Mouse (Mus musculus) neural tube, embryonic 15.5 days (tissue): Measurements from ENCODE around the gene Cacna2d3. TPM values are rescaled to one million over a fixed set of nuclear protein-coding genes. Genes with fewer than 3 reads are reported as not detected.

Experiments
- ATAC-seq: fragments of 200-750 bp; cut with Nextera tagmentation; 2 replicates; pipeline ENCODE4 v1.8.0; 2017; ENCODE audit warnings: mild to moderate bottlenecking, moderate TSS enrichment, moderate library complexity; ENCODE audit not compliant: low FRiP score
- H3K27ac ChIP-seq: fragments of 300-500 bp; sonication (generic); replicated peaks from 2 replicates; pipeline ENCODE4 v1.5.1; 2015; ENCODE audit warnings: mild to moderate bottlenecking, inconsistent platforms
- H3K27me3 ChIP-seq: fragments of 300-500 bp; sonication (generic); replicated peaks from 2 replicates; pipeline ENCODE4 v1.6.1; 2015; ENCODE audit warnings: inconsistent platforms
- H3K36me3 ChIP-seq: fragments of 300-500 bp; sonication (generic); 2 replicates; pipeline ENCODE4 v1.6.1; 2015; ENCODE audit warnings: inconsistent platforms
- H3K4me1 ChIP-seq: fragments of 300-500 bp; sonication (generic); 2 replicates; pipeline ENCODE4 v1.6.1; 2015; ENCODE audit warnings: inconsistent platforms
- H3K4me2 ChIP-seq: fragments of 300-500 bp; sonication (generic); 2 replicates; pipeline ENCODE4 v1.6.1; 2015; ENCODE audit warnings: inconsistent platforms, mild to moderate bottlenecking, moderate library complexity
- H3K4me3 ChIP-seq: fragments of 300-500 bp; sonication (generic); replicated peaks from 2 replicates; pipeline ENCODE4 v1.5.1; 2015; ENCODE audit warnings: mild to moderate bottlenecking, inconsistent platforms
- H3K9ac ChIP-seq: fragments of 300-500 bp; sonication (generic); replicated peaks from 2 replicates; pipeline ENCODE4 v1.6.1; 2015; ENCODE audit warnings: mild to moderate bottlenecking, inconsistent platforms
- H3K9me3 ChIP-seq: fragments of 300-500 bp; sonication (generic); replicated peaks from 2 replicates; pipeline ENCODE4 v1.6.1; 2016; ENCODE audit warnings: inconsistent platforms
- WGBS: fragments of 180-500 bp; shearing (Covaris S2); methylation state at CpG from one replicate; pipeline ENCODE4 v1.1.7; 2015; ENCODE audit warnings: mixed read lengths; 5-methylcytosine and 5-hydroxymethylcytosine counted together
- polyA plus RNA-seq: library from polyadenylated mRNA; unstranded; fragments of >200 nt; fragmentation: Nextera tagmentation; extraction: Ambion mirVana; gene quantifications from 2 replicates; pipeline ENCODE4 v1.2.1, GENCODE M21; 2015

The Cacna2d3 gene
- polyA plus RNA-seq, 1 experiment from 2014 or later, result 57.1 TPM

DNA sequence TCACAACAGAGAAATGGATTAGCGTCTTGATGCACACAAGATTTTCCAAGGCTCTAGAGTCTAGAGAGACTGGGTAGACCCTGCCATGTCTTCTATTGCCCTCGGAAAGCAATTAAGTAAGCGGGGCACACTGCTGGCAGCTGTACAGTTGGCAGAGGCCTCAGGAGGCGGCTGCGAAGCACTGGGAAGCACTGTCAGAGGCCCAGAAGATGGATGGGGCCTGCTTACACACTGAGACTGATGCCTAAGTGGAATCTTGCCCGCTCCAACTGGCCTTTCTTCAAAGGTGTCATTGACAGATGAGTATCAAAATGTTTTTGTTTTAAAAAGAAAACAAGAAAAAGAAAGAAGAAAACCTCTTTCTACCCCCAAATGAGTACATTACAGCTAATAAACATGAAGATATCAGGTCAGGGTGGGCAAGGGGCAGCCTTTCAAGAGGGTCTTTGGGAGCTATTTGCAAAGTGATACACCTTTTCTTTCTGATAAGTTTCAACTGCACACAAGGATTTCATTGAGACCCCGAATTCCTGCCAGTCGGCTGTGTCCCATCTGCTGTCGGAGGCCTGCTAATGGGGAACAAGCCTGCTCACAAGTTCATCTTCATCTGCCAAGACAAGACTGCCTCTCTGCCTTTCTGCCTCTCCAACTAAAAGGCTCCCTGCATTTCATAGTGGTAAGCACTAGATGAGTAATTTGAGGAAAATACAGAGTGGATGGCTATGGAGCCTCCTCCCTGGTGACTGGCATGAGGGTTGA is 680.9 kb downstream of the Cacna2d3 start:
- Histone ChIP-seq H3K9ac (no peak overlapping the region), H3K4me2 (no peak overlapping the region), H3K4me1 (peaks cover 9% of the 10 kb centered on the region; the same call in 1 of the 2 replicates), H3K27ac (peak overlapping the region; percentile 23; the same call in 1 of the 2 replicates), H3K27me3 (no peaks in the 10 kb centered on the region), H3K36me3 (no peaks in the 10 kb centered on the region), H3K9me3 (no peaks in the 10 kb centered on the region), H3K4me3 (no peak overlapping the region)
- WGBS, result 28% methylated on average over 9 of the region's 9 CpGs
- peak; percentile 86 for ATAC-seq

- Histone ChIP-seq H3K36me3 (no peaks in the 10 kb centered on the region), H3K4me3 (no peak overlapping the region), H3K27ac (no peak overlapping the region), H3K4me2 (no peak overlapping the region), H3K4me1 (peaks cover 9% of the 10 kb centered on the region; the same call in 1 of the 2 replicates), H3K27me3 (no peaks in the 10 kb centered on the region), H3K9me3 (no peaks in the 10 kb centered on the region), H3K9ac (no peak overlapping the region)
- ATAC-seq, result no peak
- 34% methylated on average over 5 of the region's 5 CpGs for WGBS
Observed at GRCm38 (mm10) chr14:29038246-29038645, 683.4 kb downstream of the Cacna2d3 start.

DNA sequence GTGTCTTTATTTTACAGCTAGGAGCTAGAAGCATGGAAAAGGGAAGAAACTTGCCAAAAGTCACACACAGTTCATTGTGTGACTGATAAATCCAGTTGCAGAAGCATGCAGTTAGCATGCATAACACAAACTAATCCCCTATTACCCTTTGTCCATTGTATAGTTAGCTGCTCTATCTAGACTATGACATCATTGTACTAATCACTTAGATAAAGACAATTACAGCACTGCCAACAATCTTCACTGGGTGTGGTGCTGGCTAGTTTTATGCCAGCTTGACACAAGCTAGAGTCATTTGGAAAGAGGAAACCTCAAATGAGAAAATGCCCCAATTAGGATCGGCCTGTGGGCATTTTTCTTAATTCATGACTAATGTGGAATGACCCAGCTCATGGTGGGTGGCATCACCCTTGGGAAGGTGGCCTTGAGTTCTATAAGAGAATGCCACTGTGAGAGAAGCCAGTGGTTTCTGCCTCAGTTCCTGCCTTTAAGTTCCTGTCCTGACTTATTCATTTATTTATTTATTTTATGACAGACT is 689.7 kb downstream of the Cacna2d3 start:
- Histone ChIP-seq H3K27ac (no peak overlapping the region), H3K4me3 (no peak overlapping the region), H3K36me3 (no peaks in the 10 kb centered on the region), H3K4me1 (peaks cover 7% of the 10 kb centered on the region; the same call in 1 of the 2 replicates), H3K4me2 (no peak overlapping the region), H3K9ac (no peak overlapping the region), H3K9me3 (no peaks in the 10 kb centered on the region), H3K27me3 (no peaks in the 10 kb centered on the region)
- WGBS, result 86% methylated on average over 1 of the region's 1 CpGs
- ATAC-seq, result no peak

DNA sequence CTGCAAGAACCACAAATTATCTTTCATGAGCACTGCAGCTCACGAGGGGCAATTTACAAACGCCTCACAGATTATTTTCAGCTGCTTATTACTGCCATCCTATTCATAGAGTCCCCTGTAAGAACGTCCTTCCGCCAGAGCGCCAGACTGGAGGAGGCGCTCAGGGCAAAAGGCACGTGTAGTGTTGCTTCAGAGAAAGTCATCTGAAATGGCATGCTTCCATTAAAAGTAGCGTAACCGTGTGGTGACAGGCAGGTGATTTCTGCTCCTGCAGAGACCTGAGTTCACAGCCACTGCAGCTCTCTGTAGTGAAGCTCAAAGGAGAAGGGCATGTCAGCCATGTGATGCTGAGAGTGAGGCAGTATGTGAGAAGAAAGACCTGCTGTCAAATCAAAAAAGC is 691.1 kb downstream of the Cacna2d3 start:
- no peak for ATAC-seq
- 32% methylated on average over 9 of the region's 9 CpGs for WGBS
- H3K27ac ChIP-seq, result no peak overlapping the region

GRCm38 (mm10) chr14:29029896-29030420 is 691.7 kb downstream of the Cacna2d3 start:
- peaks cover 7% of the 10 kb centered on the region; the same call in 1 of the 2 replicates for H3K4me1 ChIP-seq
- H3K36me3 ChIP-seq, result no peaks in the 10 kb centered on the region
- WGBS, result 69% methylated on average over 11 of the region's 11 CpGs
- no peak overlapping the region for H3K9ac ChIP-seq
- H3K27me3 ChIP-seq, result no peaks in the 10 kb centered on the region
- no peaks in the 10 kb centered on the region for H3K9me3 ChIP-seq
- ATAC-seq, result no peak
- no peak overlapping the region for H3K4me3 ChIP-seq
- no peak overlapping the region for H3K4me2 ChIP-seq
- no peak overlapping the region for H3K27ac ChIP-seq

More for the DNA sequence above, 691.1 kb downstream of the Cacna2d3 start:
- no peaks in the 10 kb centered on the region for H3K36me3 ChIP-seq
- H3K4me2 ChIP-seq, result no peak overlapping the region
- peaks cover 7% of the 10 kb centered on the region; the same call in 1 of the 2 replicates for H3K4me1 ChIP-seq
- H3K9me3 ChIP-seq, result no peaks in the 10 kb centered on the region
- H3K9ac ChIP-seq, result no peak overlapping the region
- no peaks in the 10 kb centered on the region for H3K27me3 ChIP-seq
- no peak overlapping the region for H3K4me3 ChIP-seq

- Histone ChIP-seq H3K4me1 (peaks cover 7% of the 10 kb centered on the region; the same call in 1 of the 2 replicates), H3K4me2 (no peak overlapping the region), H3K4me3 (no peak overlapping the region), H3K27ac (no peak overlapping the region), H3K36me3 (no peaks in the 10 kb centered on the region), H3K27me3 (no peaks in the 10 kb centered on the region), H3K9ac (no peak overlapping the region), H3K9me3 (no peaks in the 10 kb centered on the region)
- 26% methylated on average over 2 of the region's 2 CpGs for WGBS
- no peak for ATAC-seq
Observed at GRCm38 (mm10) chr14:29029107-29029469, 692.6 kb downstream of the Cacna2d3 start.

- Histone ChIP-seq H3K27ac (no peak overlapping the region), H3K27me3 (no peaks in the 10 kb centered on the region), H3K36me3 (no peaks in the 10 kb centered on the region), H3K9ac (no peak overlapping the region), H3K4me3 (no peak overlapping the region), H3K9me3 (no peaks in the 10 kb centered on the region), H3K4me2 (no peak overlapping the region), H3K4me1 (peaks cover 7% of the 10 kb centered on the region; the same call in 1 of the 2 replicates)
- no peak for ATAC-seq
- 52% methylated on average over 6 of the region's 6 CpGs for WGBS
Observed at GRCm38 (mm10) chr14:29028391-29029106, 693.1 kb downstream of the Cacna2d3 start.

- no peak overlapping the region for H3K9ac ChIP-seq
- 90% methylated on average over 5 of the region's 5 CpGs for WGBS
Observed at GRCm38 (mm10) chr14:29027276-29027675, 694.4 kb downstream of the Cacna2d3 start.

GRCm38 (mm10) chr14:29025335-29025734 is 696.3 kb downstream of the Cacna2d3 start:
- H3K27me3 ChIP-seq, result no peaks in the 10 kb centered on the region
- H3K9me3 ChIP-seq, result no peaks in the 10 kb centered on the region
- ATAC-seq, result no peak
- WGBS, result 84% methylated on average over 6 of the region's 6 CpGs
- H3K9ac ChIP-seq, result no peak overlapping the region
- no peaks in the 10 kb centered on the region for H3K36me3 ChIP-seq
- 0 out of 2 replicates have a peak, but pooled peaks cover 3% of the 10 kb centered on the region for H3K4me1 ChIP-seq
- H3K4me2 ChIP-seq, result no peak overlapping the region
- no peak overlapping the region for H3K27ac ChIP-seq
- no peak overlapping the region for H3K4me3 ChIP-seq

More at GRCm38 (mm10) chr14:29027276-29027675, 694.4 kb downstream of the Cacna2d3 start:
- H3K9me3 ChIP-seq, result no peaks in the 10 kb centered on the region
- no peaks in the 10 kb centered on the region for H3K27me3 ChIP-seq
- H3K27ac ChIP-seq, result no peak overlapping the region
- H3K36me3 ChIP-seq, result no peaks in the 10 kb centered on the region
- H3K4me1 ChIP-seq, result peaks cover 7% of the 10 kb centered on the region; the same call in 1 of the 2 replicates
- no peak overlapping the region for H3K4me3 ChIP-seq
- H3K4me2 ChIP-seq, result no peak overlapping the region
- no peak for ATAC-seq

DNA sequence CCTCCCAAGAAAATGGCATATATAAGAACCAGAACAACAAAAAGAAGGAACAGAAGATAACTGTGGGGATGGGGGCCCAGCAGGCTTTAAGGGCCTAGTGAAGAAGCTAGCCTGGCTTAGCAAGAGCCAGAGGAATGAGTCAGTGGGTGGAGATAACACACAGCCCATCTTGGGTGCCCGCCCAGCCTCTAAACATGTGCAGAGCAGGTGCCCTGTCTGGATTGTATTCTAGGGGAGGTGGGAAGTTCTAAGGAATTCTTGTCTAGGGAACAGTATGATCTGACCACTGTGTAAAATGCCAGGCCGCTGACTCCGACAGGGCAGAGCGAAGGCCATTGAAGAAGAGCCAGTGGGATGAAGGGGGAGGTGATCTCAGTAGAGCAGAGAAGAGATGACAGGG is 698.4 kb downstream of the Cacna2d3 start:
- no peaks in the 10 kb centered on the region for H3K27me3 ChIP-seq
- no peaks in the 10 kb centered on the region for H3K9me3 ChIP-seq
- no peak overlapping the region for H3K9ac ChIP-seq
- no peak overlapping the region for H3K27ac ChIP-seq
- H3K36me3 ChIP-seq, result no peaks in the 10 kb centered on the region
- no peaks in the 10 kb centered on the region for H3K4me1 ChIP-seq
- ATAC-seq, result no peak
- H3K4me2 ChIP-seq, result no peak overlapping the region
- H3K4me3 ChIP-seq, result no peak overlapping the region
- 94% methylated on average over 4 of the region's 4 CpGs for WGBS

DNA sequence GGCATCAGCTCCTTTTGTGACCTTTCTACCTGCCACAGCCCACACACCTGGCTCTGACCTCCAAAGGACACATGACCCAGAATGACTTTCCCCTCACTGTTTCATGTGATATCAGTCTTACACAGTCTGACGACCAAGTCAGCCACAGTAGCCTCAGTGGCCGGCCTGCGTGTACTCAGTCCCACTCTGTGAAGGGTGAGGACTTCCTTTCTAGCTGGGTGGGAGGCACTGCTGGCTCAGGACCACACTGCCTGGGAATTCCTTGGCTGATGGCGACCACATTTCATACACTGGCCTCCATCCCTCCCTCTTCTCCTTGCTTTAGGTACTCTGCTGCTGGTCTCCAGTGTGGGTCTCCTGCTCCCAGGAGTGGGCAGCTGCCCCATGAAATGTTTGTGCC is 700.4 kb downstream of the Cacna2d3 start:
- 84% methylated on average over 4 of the region's 4 CpGs for WGBS
- Histone ChIP-seq H3K4me2 (no peak overlapping the region), H3K9ac (no peak overlapping the region)

More for the DNA sequence above, 700.4 kb downstream of the Cacna2d3 start:
- no peaks in the 10 kb centered on the region for H3K4me1 ChIP-seq
- H3K9me3 ChIP-seq, result no peaks in the 10 kb centered on the region
- ATAC-seq, result no peak
- H3K4me3 ChIP-seq, result no peak overlapping the region
- no peak overlapping the region for H3K27ac ChIP-seq
- H3K36me3 ChIP-seq, result no peaks in the 10 kb centered on the region
- H3K27me3 ChIP-seq, result no peaks in the 10 kb centered on the region
